Mouse (Mus musculus) right cerebral cortex, adult 18-20 months (tissue): ENCODE results near the gene Ap2a2.
"Not testable (repeated sequence)": the region's sequence is repeated elsewhere in the genome, so short reads cannot be mapped to it uniquely, and the experiment has no call there.

Experiments used
- DNase-seq: peaks from one replicate; pipeline ENCODE4 v3.0.0; 2022; ENCODE audit warnings: mixed read lengths

Ap2a2 gene

GRCm38 (mm10) chr7:141607717-141608116, 45.7 kb downstream of the Ap2a2 start:
- peak; percentile 63 for DNase-seq

- DNase-seq, result peak; percentile 80
These were observed 47.9 kb downstream of the Ap2a2 start for GRCm38 (mm10) chr7:141609719-141610514.

- peak; percentile 17 for DNase-seq
These were observed 49.9 kb downstream of the Ap2a2 start for GRCm38 (mm10) chr7:141611711-141612370.

- DNase-seq, result peak; percentile 12
These were observed 50.4 kb downstream of the Ap2a2 start for GRCm38 (mm10) chr7:141612371-141612760.

- no peak for DNase-seq
These were observed 50.8 kb downstream of the Ap2a2 start for GRCm38 (mm10) chr7:141612791-141613190.

GRCm38 (mm10) chr7:141614329-141614832, 52.4 kb downstream of the Ap2a2 start:
- no peak for DNase-seq

- no peak for DNase-seq
These were observed 62.2 kb downstream of the Ap2a2 start for GRCm38 (mm10) chr7:141624214-141624613.

GRCm38 (mm10) chr7:141625120-141625810, 63.3 kb downstream of the Ap2a2 start:
- DNase-seq, result no peak

GRCm38 (mm10) chr7:141628018-141628417, 66.0 kb downstream of the Ap2a2 start:
- no peak for DNase-seq

- DNase-seq, result no peak
These were observed 67.3 kb downstream of the Ap2a2 start for GRCm38 (mm10) chr7:141629241-141629640.

- not testable (repeated sequence) for DNase-seq
These were observed 76.1 kb downstream of the Ap2a2 start for GRCm38 (mm10) chr7:141638077-141638476.

- DNase-seq, result not testable (repeated sequence)
These were observed 76.8 kb downstream of the Ap2a2 start for GRCm38 (mm10) chr7:141638513-141639334.

- not testable (repeated sequence) for DNase-seq
These were observed 77.4 kb downstream of the Ap2a2 start for GRCm38 (mm10) chr7:141639335-141639890.

- DNase-seq, result no peak
These were observed 80.4 kb downstream of the Ap2a2 start for GRCm38 (mm10) chr7:141642375-141642774.

GRCm38 (mm10) chr7:141643160-141643559, 81.2 kb downstream of the Ap2a2 start:
- no peak for DNase-seq

- no peak for DNase-seq
These were observed 85.1 kb downstream of the Ap2a2 start for GRCm38 (mm10) chr7:141647083-141647482.

- DNase-seq, result no peak
These were observed 85.8 kb downstream of the Ap2a2 start for GRCm38 (mm10) chr7:141647815-141648214.

GRCm38 (mm10) chr7:141652191-141652590, 90.2 kb downstream of the Ap2a2 start:
- DNase-seq, result no peak

GRCm38 (mm10) chr7:141660346-141660745, 98.4 kb downstream of the Ap2a2 start:
- no peak for DNase-seq

- DNase-seq, result no peak
These were observed 99.5 kb downstream of the Ap2a2 start for GRCm38 (mm10) chr7:141661481-141661880.

GRCm38 (mm10) chr7:141662223-141662622, 100.2 kb downstream of the Ap2a2 start:
- DNase-seq, result no peak

GRCm38 (mm10) chr7:141666190-141666589, 104.2 kb downstream of the Ap2a2 start:
- peak; percentile 36 for DNase-seq
